24 mouse cellular contexts compared by ENCODE assay signal in genomic region chr5:88631545-88631944, GRCm38 (mm10). TPM values are rescaled to one million over a fixed set of nuclear protein-coding genes. Genes with fewer than 3 reads are reported as not detected.
A peak's percentile ranks its signal among the peaks of the same experiment; 100 is the strongest.
DNase-seq lines count a peak whose midpoint lies in the region; ATAC-seq and TF ChIP-seq lines count a peak whose summit lies in the region.
"Had no signal": no experiment of that assay in that cellular context is flagged by ENCODE, and none has a peak within 500 bp of the region (broad histone marks: within the 10 kb centered on the region; RNA-seq: fewer than 3 reads in every experiment).

No protein-coding gene starts in this region.

- no peaks in the 10 kb centered on the region for H3K9me3 ChIP-seq in heart, embryonic 13.5 days
- H3K9me3 ChIP-seq in heart, embryonic 11.5 days (replicated peaks; ENCODE audit: control insufficient read depth, low read length) = no peaks in the 10 kb centered on the region
- no peaks in the 10 kb centered on the region for H3K9me3 ChIP-seq in kidney, postnatal 0 days (replicated peaks; ENCODE audit: low read length)
- H3K9me3 ChIP-seq: embryonic facial prominence, embryonic 12.5 days; hindbrain, embryonic 10.5 days; hindbrain, embryonic 15.5 days; midbrain, embryonic 10.5 days; midbrain, embryonic 15.5 days; neural tube, embryonic 15.5 days; stomach, embryonic 15.5 days had no signal

- no peak overlapping the region for H3K4me3 ChIP-seq in heart, embryonic 13.5 days
- no peak overlapping the region for H3K4me3 ChIP-seq in heart, embryonic 11.5 days (ENCODE audit: low read depth, low read length)
- H3K4me3 ChIP-seq in kidney, postnatal 0 days (replicated peaks; ENCODE audit: low read depth, low read length) = no peak overlapping the region
- H3K4me3 ChIP-seq in thymus, adult 2 months (ENCODE audit: control insufficient read depth, insufficient read depth, low read length) = no peak overlapping the region
- H3K4me3 ChIP-seq: embryonic facial prominence, embryonic 12.5 days; hindbrain, embryonic 10.5 days; hindbrain, embryonic 15.5 days; midbrain, embryonic 10.5 days; midbrain, embryonic 15.5 days; neural tube, embryonic 15.5 days; stomach, embryonic 15.5 days had no signal

- H3K4me1 ChIP-seq in heart, embryonic 13.5 days = peaks cover 12% of the 10 kb centered on the region
- peaks cover 3% of the 10 kb centered on the region; the same call in 1 of the 2 replicates for H3K4me1 ChIP-seq in heart, embryonic 11.5 days (ENCODE audit: control insufficient read depth, insufficient read depth, low read length)
- no peaks in the 10 kb centered on the region for H3K4me1 ChIP-seq in kidney, postnatal 0 days (replicated peaks; ENCODE audit: insufficient read depth, low read length)
- no peaks in the 10 kb centered on the region for H3K4me1 ChIP-seq in thymus, adult 2 months (replicated peaks; ENCODE audit: control insufficient read depth, insufficient read depth, low read length)
- H3K4me1 ChIP-seq: embryonic facial prominence, embryonic 12.5 days; hindbrain, embryonic 10.5 days; hindbrain, embryonic 15.5 days; midbrain, embryonic 10.5 days; midbrain, embryonic 15.5 days; neural tube, embryonic 15.5 days; stomach, embryonic 15.5 days had no signal

- H3K36me3 ChIP-seq in heart, embryonic 13.5 days = peaks cover 73% of the 10 kb centered on the region
- H3K36me3 ChIP-seq in heart, embryonic 11.5 days (ENCODE audit: control insufficient read depth, insufficient read depth, low read length) = no peaks in the 10 kb centered on the region
- peaks cover 24% of the 10 kb centered on the region; the same call in 1 of the 2 replicates for H3K36me3 ChIP-seq in kidney, postnatal 0 days (ENCODE audit: insufficient read depth, low read length)
- H3K36me3 ChIP-seq in thymus, adult 2 months (ENCODE audit: control insufficient read depth, insufficient read depth, low read length) = no peaks in the 10 kb centered on the region
- H3K36me3 ChIP-seq: stomach, embryonic 15.5 days had no signal

- 0 out of 2 replicates have a peak overlapping the region, but pooled peaks have one; percentile 12 for H3K27ac ChIP-seq in heart, embryonic 13.5 days (replicated peaks)
- H3K27ac ChIP-seq in heart, embryonic 11.5 days (ENCODE audit: low read depth, low read length) = no peak overlapping the region
- 0 out of 2 replicates have a peak overlapping the region, but pooled peaks have one; percentile 13 for H3K27ac ChIP-seq in kidney, postnatal 0 days
- no peak overlapping the region for H3K27ac ChIP-seq in thymus, adult 2 months (ENCODE audit: control insufficient read depth, insufficient read depth, low read length)
- H3K27ac ChIP-seq: embryonic facial prominence, embryonic 12.5 days; hindbrain, embryonic 10.5 days; hindbrain, embryonic 15.5 days; midbrain, embryonic 10.5 days; midbrain, embryonic 15.5 days; neural tube, embryonic 15.5 days; stomach, embryonic 15.5 days had no signal

- no peak for ATAC-seq in heart, embryonic 13.5 days (ENCODE audit: extremely low read depth, insufficient number of reproducible peaks, low FRiP score, low TSS enrichment)
- ATAC-seq in heart, embryonic 11.5 days (replicated peaks; ENCODE audit: insufficient number of reproducible peaks, low FRiP score, low TSS enrichment) = no peak
- ATAC-seq in kidney, postnatal 0 days (replicated peaks; ENCODE audit: low FRiP score, low read depth) = no peak
- ATAC-seq: activated CD4-positive, CD25-positive, alpha-beta regulatory T cell, adult 4 months; CD4-positive, CD25-positive, alpha-beta regulatory T cell, adult 4 months; forebrain, embryonic 14.5 days; inflammation-experienced regulatory T-cells, adult 6 months had no signal

- H3K4me2 ChIP-seq in heart, embryonic 13.5 days = no peak overlapping the region
- no peak overlapping the region for H3K4me2 ChIP-seq in heart, embryonic 11.5 days
- no peak overlapping the region for H3K4me2 ChIP-seq in kidney, postnatal 0 days (ENCODE audit: low read length)
- H3K4me2 ChIP-seq: embryonic facial prominence, embryonic 12.5 days; hindbrain, embryonic 15.5 days; midbrain, embryonic 15.5 days; neural tube, embryonic 15.5 days; stomach, embryonic 15.5 days had no signal

- H3K9ac ChIP-seq in heart, embryonic 13.5 days = no peak overlapping the region
- H3K9ac ChIP-seq in heart, embryonic 11.5 days (ENCODE audit: low read depth, low read length) = no peak overlapping the region
- no peak overlapping the region for H3K9ac ChIP-seq in kidney, postnatal 0 days (ENCODE audit: low read depth, low read length)
- H3K9ac ChIP-seq: embryonic facial prominence, embryonic 12.5 days; hindbrain, embryonic 15.5 days; midbrain, embryonic 15.5 days; neural tube, embryonic 15.5 days; stomach, embryonic 15.5 days had no signal

- no peak for TF ChIP-seq POLR2A in thymus, adult 2 months (IDR thresholded peaks at IDR 0.05; ENCODE audit: control insufficient read depth, extremely low read depth, insufficient read depth, low read length, poor library complexity)

- no peaks in the 10 kb centered on the region for H3K27me3 ChIP-seq in heart, embryonic 13.5 days (replicated peaks)
- no peaks in the 10 kb centered on the region for H3K27me3 ChIP-seq in heart, embryonic 11.5 days (ENCODE audit: control insufficient read depth, insufficient read depth, low read length)
- no peaks in the 10 kb centered on the region for H3K27me3 ChIP-seq in kidney, postnatal 0 days (ENCODE audit: insufficient read depth, low read length)
- H3K27me3 ChIP-seq in thymus, adult 2 months (ENCODE audit: control insufficient read depth, insufficient read depth, low read length) = no peaks in the 10 kb centered on the region
- H3K27me3 ChIP-seq: embryonic facial prominence, embryonic 12.5 days; hindbrain, embryonic 15.5 days; midbrain, embryonic 15.5 days; neural tube, embryonic 15.5 days; stomach, embryonic 15.5 days had no signal

- DNase-seq in kidney, postnatal 0 days (ENCODE audit: low spot score) = no peak
- DNase-seq in kidney, postnatal 4 days = no peak
- DNase-seq in testis, postnatal 10 days (ENCODE audit: low spot score) = peak; percentile 27
- no peak for DNase-seq in testis, postnatal 14 days (ENCODE audit: low spot score)
- no peak for DNase-seq in thymus, adult 2 months
- DNase-seq: cerebellum, adult 9-10 months; embryo, embryonic 11 days; retina, postnatal 1 day; right cerebral cortex, postnatal 25 days; thymus, adult 18-20 months; thymus, postnatal 36 days had no signal

- no peak for TF ChIP-seq CTCF in kidney, postnatal 0 days (IDR thresholded peaks at IDR 0.05; ENCODE audit: low read depth)
- no peak for TF ChIP-seq CTCF in thymus, adult 2 months (IDR thresholded peaks at IDR 0.05; ENCODE audit: borderline replicate concordance, control insufficient read depth, extremely low read depth, insufficient read depth, low read length, poor library complexity)

- WGBS in heart, embryonic 13.5 days = 59% methylated on average over 5 of the region's 5 CpGs
- 67% methylated on average over 5 of the region's 5 CpGs for WGBS in heart, embryonic 11.5 days (ENCODE audit: insufficient replicate concordance)
- 82% methylated on average over 5 of the region's 5 CpGs for WGBS in kidney, postnatal 0 days
- 94% methylated on average over 5 of the region's 5 CpGs for WGBS in thymus, adult 2 months

RNA-seq across cellular contexts. Expression of gene Grsf1, which starts 44.4 kb away (rescaled TPM):
- 61.5 and 65.6 TPM in 2 replicates for polyA plus RNA-seq in heart, embryonic 13.5 days (2015; fragmentation: Nextera tagmentation; extraction: Ambion mirVana)
- 72.7 and 77.2 TPM in 2 replicates for polyA plus RNA-seq in heart, embryonic 11.5 days (2014; fragmentation: Nextera tagmentation; extraction: Ambion mirVana)
- 82.0 and 82.7 TPM in 2 replicates for polyA plus RNA-seq in kidney, postnatal 0 days (2015; fragmentation: Nextera tagmentation; extraction: Ambion mirVana)
- polyA plus RNA-seq in thymus, adult 2 months (2012; rRNA removed) = 27.3 and 42.0 TPM in 2 replicates

Comparison
In these comparisons a context has a peak if more than half of its experiments do, and no peak if none do; other contexts are left out.
1. H3K27ac ChIP-seq: peak in heart, embryonic 13.5 days (single experiment) and kidney, postnatal 0 days (single experiment); none in heart, embryonic 11.5 days (single experiment) and thymus, adult 2 months (single experiment).